Comparison of ENCODE assay signal across 9 mouse cellular contexts in genomic region chr12:3842843-3843242, GRCm38 (mm10). TPM values are rescaled to one million over a fixed set of nuclear protein-coding genes. Genes with fewer than 3 reads are reported as not detected.
A peak's percentile ranks its signal among the peaks of the same experiment; 100 is the strongest.
DNase-seq lines count a peak whose midpoint lies in the region; ATAC-seq lines count a peak whose summit lies in the region.
"Had no signal": no experiment of that assay in that cellular context is flagged by ENCODE, and none has a peak within 500 bp of the region (broad histone marks: within the 10 kb centered on the region; RNA-seq: fewer than 3 reads in every experiment).

No protein-coding gene starts in this region.

- no peak overlapping the region for H3K4me2 ChIP-seq in heart, embryonic 15.5 days
- no peak overlapping the region for H3K4me2 ChIP-seq in hindbrain, embryonic 15.5 days
- H3K4me2 ChIP-seq in midbrain, embryonic 16.5 days (ENCODE audit: low read length) = no peak overlapping the region

- intact Hi-C loops in heart, postnatal 10 days (cut with DNase I) = no loop called here

- peaks cover 19% of the 10 kb centered on the region; the same call in 1 of the 2 replicates for H3K36me3 ChIP-seq in heart, embryonic 15.5 days
- peaks cover 17% of the 10 kb centered on the region; the same call in 1 of the 2 replicates for H3K36me3 ChIP-seq in hindbrain, embryonic 15.5 days
- H3K36me3 ChIP-seq in midbrain, embryonic 16.5 days (ENCODE audit: control insufficient read depth, insufficient read depth, low read length) = peaks cover 14% of the 10 kb centered on the region

- no peak for DNase-seq in heart, postnatal 10 days
- DNase-seq in embryo, embryonic 11 days = peak; percentile 65
- no peak for DNase-seq in spleen, adult 18-20 months
- DNase-seq in ovary, postnatal 36 days (ENCODE audit: low spot score) = no peak
- DNase-seq in lung, postnatal 14 days = no peak

- no peak overlapping the region for H3K9ac ChIP-seq in heart, embryonic 15.5 days
- no peak overlapping the region for H3K9ac ChIP-seq in hindbrain, embryonic 15.5 days
- peak overlapping the region; percentile 41; the same call in 1 of the 2 replicates for H3K9ac ChIP-seq in midbrain, embryonic 16.5 days (ENCODE audit: low read depth, low read length)

- peaks cover 40% of the 10 kb centered on the region for H3K4me1 ChIP-seq in heart, embryonic 15.5 days (replicated peaks)
- peaks cover 23% of the 10 kb centered on the region for H3K4me1 ChIP-seq in hindbrain, embryonic 15.5 days (replicated peaks)
- H3K4me1 ChIP-seq in midbrain, embryonic 16.5 days (ENCODE audit: control insufficient read depth, insufficient read depth, low read length) = peaks cover 18% of the 10 kb centered on the region

- ATAC-seq in heart, embryonic 15.5 days (replicated peaks; ENCODE audit: insufficient number of reproducible peaks, insufficient read depth, low FRiP score, low read depth) = no peak
- ATAC-seq in hindbrain, embryonic 15.5 days (ENCODE audit: low FRiP score, low read depth) = no peak
- no peak for ATAC-seq in midbrain, embryonic 16.5 days

- H3K27me3 ChIP-seq in heart, embryonic 15.5 days = no peaks in the 10 kb centered on the region
- H3K27me3 ChIP-seq in hindbrain, embryonic 15.5 days = no peaks in the 10 kb centered on the region
- H3K27me3 ChIP-seq in midbrain, embryonic 16.5 days (ENCODE audit: control insufficient read depth, insufficient read depth, low read depth, low read length) = no peaks in the 10 kb centered on the region
- H3K27me3 ChIP-seq: megakaryocyte, embryonic 14.5 days had no signal

- peak overlapping the region; percentile 71 for H3K27ac ChIP-seq in heart, embryonic 15.5 days
- peak overlapping the region; percentile 30 for H3K27ac ChIP-seq in hindbrain, embryonic 15.5 days (replicated peaks)
- 0 out of 2 replicates have a peak overlapping the region, but pooled peaks have one; percentile 49 for H3K27ac ChIP-seq in midbrain, embryonic 16.5 days (ENCODE audit: low read length)

- WGBS in heart, embryonic 15.5 days = 41% methylated on average over 6 of the region's 6 CpGs
- 43% methylated on average over 6 of the region's 6 CpGs for whole genome bisulfite sequencing in hindbrain, embryonic 15.5 days
- WGBS in midbrain, embryonic 16.5 days = 39% methylated on average over 6 of the region's 6 CpGs

- H3K9me3 ChIP-seq in heart, embryonic 15.5 days (replicated peaks) = no peaks in the 10 kb centered on the region
- H3K9me3 ChIP-seq in hindbrain, embryonic 15.5 days = no peaks in the 10 kb centered on the region
- no peaks in the 10 kb centered on the region for H3K9me3 ChIP-seq in midbrain, embryonic 16.5 days (replicated peaks; ENCODE audit: control insufficient read depth, low read length, poor library complexity, severe bottlenecking)
- H3K9me3 ChIP-seq: megakaryocyte, embryonic 14.5 days had no signal

- H3K4me3 ChIP-seq in heart, embryonic 15.5 days = no peak overlapping the region
- H3K4me3 ChIP-seq in hindbrain, embryonic 15.5 days = no peak overlapping the region
- no peak overlapping the region for H3K4me3 ChIP-seq in midbrain, embryonic 16.5 days (ENCODE audit: low read depth, low read length)
- H3K4me3 ChIP-seq: megakaryocyte, embryonic 14.5 days had no signal

RNA-seq across cellular contexts. Expression of gene Dnmt3a, which starts 37.0 kb away (rescaled TPM):
- 79.9 and 94.7 TPM in 2 replicates for polyA plus RNA-seq in heart, embryonic 15.5 days (2015; fragmentation: Nextera tagmentation; extraction: Ambion mirVana)
- 100 to 1,000 TPM; 105 to 121 TPM for total RNA-seq in heart, postnatal 10 days (2021)
- 109 and 144 TPM in 2 replicates for polyA plus RNA-seq in hindbrain, embryonic 15.5 days (2015; fragmentation: Nextera tagmentation; extraction: Ambion mirVana)
- 112 and 125 TPM in 2 replicates for polyA plus RNA-seq in midbrain, embryonic 16.5 days (2015; fragmentation: Nextera tagmentation; extraction: Ambion mirVana)
